Mouse (Mus musculus) embryonic fibroblast, embryonic 13.5 days (primary cell): ENCODE data around the gene Ttc39b.

ENCODE experiments used
- CTCF ChIP-seq: IDR thresholded peaks from 2 replicates; pipeline ENCODE4 v1.5.1; 2011; ENCODE audit warnings: mild to moderate bottlenecking, control low read depth, low read length, moderate library complexity, borderline replicate concordance; ENCODE audit not compliant: insufficient read depth
- POLR2A ChIP-seq: IDR thresholded peaks from 2 replicates; pipeline ENCODE4 v1.6.1; 2011; ENCODE audit warnings: low read depth, mild to moderate bottlenecking, control low read depth, low read length, moderate library complexity

GRCm38 (mm10) chr4:83329615-83330014 lies 5.6 kb upstream of the Ttc39b start:
- TF ChIP-seq CTCF (no peak), POLR2A (no peak)
